12 mouse cellular contexts compared by ENCODE assay signal in genomic region chr6:112971116-112971768, GRCm38 (mm10). TPM values are rescaled to one million over a fixed set of nuclear protein-coding genes. Genes with fewer than 3 reads are reported as not detected.
A peak's percentile ranks its signal among the peaks of the same experiment; 100 is the strongest.
DNase-seq lines count a peak whose midpoint lies in the region; ATAC-seq and TF ChIP-seq lines count a peak whose summit lies in the region.
"Had no signal": no experiment of that assay in that cellular context is flagged by ENCODE, and none has a peak within 500 bp of the region (broad histone marks: within the 10 kb centered on the region; RNA-seq: fewer than 3 reads in every experiment).

No protein-coding gene starts in this region.

- H3K27ac ChIP-seq in left cerebral cortex, adult 2 months, result no peak overlapping the region
- H3K27ac ChIP-seq in embryonic facial prominence, embryonic 13.5 days, result peak overlapping the region; percentile 11; the same call in 1 of the 2 replicates
- peak overlapping the region; percentile 70; the same call in 1 of the 2 replicates for H3K27ac ChIP-seq in hindbrain, postnatal 0 days
- peak overlapping the region; percentile 80 for H3K27ac ChIP-seq in midbrain, postnatal 0 days (ENCODE audit: low read depth, low read length)

- TF ChIP-seq CTCF in left cerebral cortex, adult 2 months (IDR thresholded peaks at IDR 0.05), result peak; percentile 10; the same call in 1 of the 2 replicates
- peak; percentile 58 for TF ChIP-seq CTCF in hindbrain, postnatal 0 days (IDR thresholded peaks at IDR 0.05; ENCODE audit: low read depth)
- peak; percentile 56 for TF ChIP-seq CTCF in midbrain, postnatal 0 days (IDR thresholded peaks at IDR 0.05)

- 31% methylated on average over 6 of the region's 6 CpGs for WGBS in embryonic facial prominence, embryonic 13.5 days
- WGBS in hindbrain, postnatal 0 days, result 20% methylated on average over 6 of the region's 6 CpGs
- WGBS in midbrain, postnatal 0 days, result 12% methylated on average over 6 of the region's 6 CpGs

- no peak overlapping the region for H3K4me3 ChIP-seq in left cerebral cortex, adult 2 months
- no peak overlapping the region for H3K4me3 ChIP-seq in embryonic facial prominence, embryonic 13.5 days
- no peak overlapping the region for H3K4me3 ChIP-seq in hindbrain, postnatal 0 days (ENCODE audit: low read length)
- no peak overlapping the region for H3K4me3 ChIP-seq in midbrain, postnatal 0 days (ENCODE audit: low read depth, low read length)
- H3K4me3 ChIP-seq: myocyte had no signal

- intact Hi-C loops in left cerebral cortex, adult 2 months (cut with DNase I), result no loop called here
- intact Hi-C loops in left cerebral cortex, postnatal 25 days (cut with DNase I), result no loop called here

- peaks cover 32% of the 10 kb centered on the region for H3K4me1 ChIP-seq in embryonic facial prominence, embryonic 13.5 days
- peaks cover 20% of the 10 kb centered on the region for H3K4me1 ChIP-seq in hindbrain, postnatal 0 days (ENCODE audit: insufficient read depth, low read length)
- peaks cover 22% of the 10 kb centered on the region; the same call in 1 of the 2 replicates for H3K4me1 ChIP-seq in midbrain, postnatal 0 days (ENCODE audit: insufficient read depth, low read length)

- H3K4me2 ChIP-seq in embryonic facial prominence, embryonic 13.5 days, result no peak overlapping the region
- no peak overlapping the region for H3K4me2 ChIP-seq in hindbrain, postnatal 0 days (ENCODE audit: low read depth, low read length)
- no peak overlapping the region for H3K4me2 ChIP-seq in midbrain, postnatal 0 days (ENCODE audit: low read depth, low read length, poor library complexity, severe bottlenecking)

- no peaks in the 10 kb centered on the region for H3K9me3 ChIP-seq in embryonic facial prominence, embryonic 13.5 days
- no peaks in the 10 kb centered on the region for H3K9me3 ChIP-seq in hindbrain, postnatal 0 days (ENCODE audit: low read length)
- no peaks in the 10 kb centered on the region for H3K9me3 ChIP-seq in midbrain, postnatal 0 days (ENCODE audit: low read length)

- no peak overlapping the region for H3K9ac ChIP-seq in embryonic facial prominence, embryonic 13.5 days
- no peak overlapping the region for H3K9ac ChIP-seq in hindbrain, postnatal 0 days (replicated peaks; ENCODE audit: low read length)
- no peak overlapping the region for H3K9ac ChIP-seq in midbrain, postnatal 0 days (replicated peaks; ENCODE audit: low read length, poor library complexity, severe bottlenecking)

- no peak for ATAC-seq in embryonic facial prominence, embryonic 13.5 days (ENCODE audit: insufficient number of reproducible peaks, insufficient read depth, low FRiP score, low TSS enrichment, low read depth)
- ATAC-seq in hindbrain, postnatal 0 days, result no peak
- ATAC-seq in midbrain, postnatal 0 days (ENCODE audit: low FRiP score), result peak; percentile 11; the same call in 1 of the 2 replicates
- ATAC-seq in monocyte, adult 5-6 weeks (replicated peaks; ENCODE audit: insufficient number of reproducible peaks, low FRiP score, low TSS enrichment, poor library complexity, severe bottlenecking), result no peak

- no peaks in the 10 kb centered on the region for H3K36me3 ChIP-seq in embryonic facial prominence, embryonic 13.5 days
- no peaks in the 10 kb centered on the region for H3K36me3 ChIP-seq in hindbrain, postnatal 0 days (ENCODE audit: insufficient read depth, low read length)
- no peaks in the 10 kb centered on the region for H3K36me3 ChIP-seq in midbrain, postnatal 0 days (ENCODE audit: insufficient read depth, low read length)

- DNase-seq in left cerebral cortex, adult 2 months (ENCODE audit: extremely low spot score in 1 of 2, low spot score in 2 of 2), result no peak
- DNase-seq in left cerebral cortex, postnatal 25 days (ENCODE audit: low spot score in 2 of 2), result no peak
- peak; percentile 55 for DNase-seq in hindbrain, postnatal 0 days (ENCODE audit: low spot score)
- DNase-seq in midbrain, postnatal 0 days (ENCODE audit: low spot score), result peak; percentile 42
- no peak for DNase-seq in thymus, postnatal 10 days (ENCODE audit: low spot score in 2 of 2)
- no peak for DNase-seq in spleen, adult 12 weeks (ENCODE audit: low spot score)
- DNase-seq: kidney, adult 9 months; layer of hippocampus, postnatal 36 days; right cerebral cortex, postnatal 25 days had no signal

- no peaks in the 10 kb centered on the region for H3K27me3 ChIP-seq in embryonic facial prominence, embryonic 13.5 days
- no peaks in the 10 kb centered on the region for H3K27me3 ChIP-seq in hindbrain, postnatal 0 days (ENCODE audit: insufficient read depth, low read length)
- H3K27me3 ChIP-seq in midbrain, postnatal 0 days (ENCODE audit: insufficient read depth, low read length), result no peaks in the 10 kb centered on the region

RNA-seq across cellular contexts. Expression of gene Srgap3, which starts 24.2 kb away (rescaled TPM):
- 100 to 1,000 TPM; 232 to 236 TPM for total RNA-seq in left cerebral cortex, adult 2 months (2021)
- 100 to 1,000 TPM; 204 to 206 TPM for total RNA-seq in left cerebral cortex, postnatal 25 days (2021)
- 6.5 and 7.1 TPM in 2 replicates for polyA plus RNA-seq in embryonic facial prominence, embryonic 13.5 days (2015; fragmentation: Nextera tagmentation; extraction: Ambion mirVana)
- 49.4 and 55.8 TPM in 2 replicates for total RNA-seq in hindbrain, postnatal 0 days (2014; rRNA removed)
- polyA plus RNA-seq in hindbrain, postnatal 0 days (2015; fragmentation: Nextera tagmentation; extraction: Ambion mirVana), result 20.6 and 23.7 TPM in 2 replicates
- total RNA-seq in midbrain, postnatal 0 days (2014; rRNA removed), result 58.6 and 77.6 TPM in 2 replicates
- polyA plus RNA-seq in midbrain, postnatal 0 days (2015; fragmentation: Nextera tagmentation; extraction: Ambion mirVana), result 20.9 and 29.8 TPM in 2 replicates
- total RNA-seq in monocyte, adult 5-6 weeks (2017), result 2.5 to 23.9 TPM (median 4.5 TPM) in 3 replicates

Comparison
In these comparisons a context has a peak if more than half of its experiments do, and no peak if none do; other contexts are left out.
1. DNase-seq: peak in hindbrain, postnatal 0 days (single experiment) and midbrain, postnatal 0 days (single experiment); none in left cerebral cortex, adult 2 months (0 of 2), left cerebral cortex, postnatal 25 days (0 of 2), thymus, postnatal 10 days (0 of 2) and spleen, adult 12 weeks (single experiment).
2. Peak in every context shown above with its lines, with median percentiles within 50 percentile points of each other: CTCF ChIP-seq.